Mouse (Mus musculus) heart, adult 2 months (tissue): ENCODE results near the gene Fam3a.
"Not testable (repeated sequence)": the region's sequence is repeated elsewhere in the genome, so short reads cannot be mapped to it uniquely, and the experiment has no call there.

ENCODE experiments used
- CTCF ChIP-seq: fragments of 200-600 bp; IDR thresholded peaks from 2 replicates; pipeline ENCODE4 v1.8.1; 2022; ENCODE audit warnings: antibody characterized with exemption, mild to moderate bottlenecking, moderate library complexity
- EP300 ChIP-seq: fragments of 200-500 bp; IDR thresholded peaks from 2 replicates; pipeline ENCODE4 v1.6.1; 2011; ENCODE audit warnings: low read depth, low read length, control low read depth; ENCODE audit not compliant: insufficient read depth
- POLR2A ChIP-seq: fragments of 200-500 bp; IDR thresholded peaks from 2 replicates; pipeline ENCODE4 v1.6.1; 2011; ENCODE audit warnings: mild to moderate bottlenecking, low read depth, low read length, control low read depth; ENCODE audit not compliant: insufficient read depth

GRCm38 (mm10) chrX:74357069-74357468, 36.0 kb downstream of the Fam3a start:
- TF ChIP-seq POLR2A, CTCF, EP300: not testable (repeated sequence)
